Mouse (Mus musculus) lung, adult 2 months (tissue): Measurements from ENCODE around the gene Nav1. TPM values are rescaled to one million over a fixed set of nuclear protein-coding genes. Genes with fewer than 3 reads are reported as not detected.

Experiments used
- DNase-seq: peaks from one replicate; pipeline ENCODE4 v3.0.0; 2022
- H3K4me1 ChIP-seq: fragments of 200-500 bp; 2 replicates; pipeline ENCODE4 v1.6.1; 2011; ENCODE audit warnings: low read length; ENCODE audit not compliant: control insufficient read depth, insufficient read depth
- H3K4me3 ChIP-seq: fragments of 200-500 bp; replicated peaks from 2 replicates; pipeline ENCODE3; 2011; ENCODE audit warnings: low read depth, mild to moderate bottlenecking, control low read depth, low read length; ENCODE audit errors: extremely low read depth
- CTCF ChIP-seq: fragments of 200-500 bp; IDR thresholded peaks from 2 replicates; pipeline ENCODE4 v1.5.1; 2011; ENCODE audit warnings: mild to moderate bottlenecking, low read length, control low read depth; ENCODE audit not compliant: insufficient read depth
- POLR2A ChIP-seq: fragments of 200-500 bp; IDR thresholded peaks from 2 replicates; pipeline ENCODE4 v1.6.1; 2011; ENCODE audit warnings: low read depth, mild to moderate bottlenecking, control low read depth, low read length, borderline replicate concordance; ENCODE audit errors: extremely low read depth
- WGBS: fragments of 180-500 bp; shearing (Covaris S2); methylation state at CpG from one replicate; pipeline ENCODE4 v1.1.7; 2018; 5-methylcytosine and 5-hydroxymethylcytosine counted together
- polyA plus RNA-seq: library from polyadenylated mRNA; depleted of rRNA; stranded (reverse); fragments of >200 nt; gene quantifications from 2 replicates; pipeline ENCODE4 v1.2.3, GENCODE M21; 2012; rRNA removed

Nav1 gene
- polyA plus RNA-seq, 1 experiment: 21.2 TPM

GRCm38 (mm10) chr1:135385161-135385560 is 221.9 kb downstream of the Nav1 start:
- no peak for DNase-seq
- WGBS: 78% methylated on average over 9 of the region's 9 CpGs
- no peaks in the 10 kb centered on the region for H3K4me1 ChIP-seq
- no peak overlapping the region for H3K4me3 ChIP-seq
- no peak for TF ChIP-seq POLR2A
- no peak for TF ChIP-seq CTCF

Other genes with a start within 250 kb of the Nav1 start
- 14.0 and 16.7 TPM in 2 replicates for gene Shisa4, start 232.1 kb downstream of the Nav1 start, polyA plus RNA-seq
- gene Ipo9, start 176.8 kb downstream of the Nav1 start, polyA plus RNA-seq: 59.0 and 68.2 TPM in 2 replicates
- 556 and 717 TPM in 2 replicates for gene Csrp1, start 112.8 kb upstream of the Nav1 start, polyA plus RNA-seq
- gene Phlda3, start 158.8 kb upstream of the Nav1 start, polyA plus RNA-seq: 98.6 and 156 TPM in 2 replicates
- gene Tnni1, start 172.1 kb upstream of the Nav1 start, polyA plus RNA-seq: 0.26 and 1.5 TPM in 2 replicates
- 6.9 and 43.2 TPM in 2 replicates for gene Lad1, start 211.3 kb upstream of the Nav1 start, polyA plus RNA-seq
- gene Tnnt2, start 229.1 kb upstream of the Nav1 start, polyA plus RNA-seq: 31.3 and 74.6 TPM in 2 replicates